Mouse (Mus musculus) E14TG2a.4 (cell line): Measurements from ENCODE around the gene Cmss1.

ENCODE experiments used
- CTCF ChIP-seq: conservative IDR thresholded peaks from 2 replicates; pipeline ENCODE4 v1.5.1; 2014; ENCODE audit warnings: low read length
- NANOG ChIP-seq: IDR thresholded peaks from 2 replicates; pipeline ENCODE4 v1.6.1; 2014; ENCODE audit warnings: borderline replicate concordance, low read length, mixed read lengths
- POU5F1 ChIP-seq: IDR thresholded peaks from 2 replicates; pipeline ENCODE4 v1.6.1; 2014; ENCODE audit warnings: low read length, borderline replicate concordance

GRCm38 (mm10) chr16:57356454-57356853, 250.2 kb downstream of the Cmss1 start:
- TF ChIP-seq CTCF = no peak
- no peak for TF ChIP-seq NANOG
- TF ChIP-seq POU5F1 = no peak
